In genomic region chr3:86085001-86085400, GRCm38 (mm10) we compare ENCODE assay signal across 21 mouse cellular contexts. TPM values are rescaled to one million over a fixed set of nuclear protein-coding genes. Genes with fewer than 3 reads are reported as not detected.
DNase-seq lines count a peak whose midpoint lies in the region; ATAC-seq and TF ChIP-seq lines count a peak whose summit lies in the region.
"Had no signal": no experiment of that assay in that cellular context is flagged by ENCODE, and none has a peak within 500 bp of the region (broad histone marks: within the 10 kb centered on the region; RNA-seq: fewer than 3 reads in every experiment).

No protein-coding gene starts in this region.

- no peak for DNase-seq in forebrain, postnatal 0 days
- peak; percentile 59 for DNase-seq in heart, embryonic 10.5 days (ENCODE audit: low spot score)
- no peak for DNase-seq in heart, adult 18-20 months
- peak; percentile 32 for DNase-seq in testis, postnatal 10 days (ENCODE audit: low spot score)
- DNase-seq in testis, postnatal 14 days (ENCODE audit: low spot score): no peak
- DNase-seq: adrenal gland, adult 2 months; adrenal gland, postnatal 10 days; adrenal gland, postnatal 25 days; B cell, adult 2 months; cerebellum, adult 11 months; cerebellum, adult 18-20 months; cerebellum, adult 8-10 months; cerebellum, adult 9-11 months; cerebellum, postnatal 36 days had no signal

- no peaks in the 10 kb centered on the region for H3K27me3 ChIP-seq in forebrain, postnatal 0 days (ENCODE audit: insufficient read depth, low read length)
- no peaks in the 10 kb centered on the region for H3K27me3 ChIP-seq in forebrain, embryonic 15.5 days
- H3K27me3 ChIP-seq in heart, embryonic 10.5 days (ENCODE audit: insufficient read depth, poor library complexity, severe bottlenecking): no peaks in the 10 kb centered on the region
- H3K27me3 ChIP-seq: CH12.LX; embryonic facial prominence, embryonic 12.5 days; forebrain, embryonic 13.5 days had no signal

- ATAC-seq in forebrain, postnatal 0 days: no peak
- ATAC-seq in forebrain, embryonic 15.5 days (replicated peaks): no peak
- ATAC-seq: CD4-positive, CD25-positive, alpha-beta regulatory T cell, adult 4 months; forebrain, embryonic 13.5 days; forebrain, embryonic 16.5 days had no signal

- no peak for TF ChIP-seq CTCF in forebrain, postnatal 0 days (IDR thresholded peaks at IDR 0.05; ENCODE audit: low read depth)

- 0 out of 2 replicates have a peak overlapping the region, but pooled peaks have one; percentile 9 for H3K27ac ChIP-seq in forebrain, postnatal 0 days (ENCODE audit: low read depth, low read length)
- no peak overlapping the region for H3K27ac ChIP-seq in forebrain, embryonic 15.5 days (replicated peaks)
- H3K27ac ChIP-seq in heart, embryonic 10.5 days: no peak overlapping the region
- H3K27ac ChIP-seq: embryonic facial prominence, embryonic 10.5 days; embryonic facial prominence, embryonic 12.5 days; forebrain, embryonic 13.5 days had no signal

- H3K9ac ChIP-seq in forebrain, postnatal 0 days: no peak overlapping the region
- no peak overlapping the region for H3K9ac ChIP-seq in forebrain, embryonic 15.5 days (replicated peaks)
- H3K9ac ChIP-seq: embryonic facial prominence, embryonic 12.5 days; forebrain, embryonic 13.5 days had no signal

- no peaks in the 10 kb centered on the region for H3K4me1 ChIP-seq in forebrain, postnatal 0 days (ENCODE audit: insufficient read depth)
- H3K4me1 ChIP-seq in forebrain, embryonic 15.5 days: no peaks in the 10 kb centered on the region
- 0 out of 2 replicates have a peak, but pooled peaks cover 2% of the 10 kb centered on the region for H3K4me1 ChIP-seq in heart, embryonic 10.5 days
- H3K4me1 ChIP-seq: embryonic facial prominence, embryonic 10.5 days; embryonic facial prominence, embryonic 12.5 days; forebrain, embryonic 13.5 days had no signal

- no peaks in the 10 kb centered on the region; the same call in 1 of the 2 replicates for H3K36me3 ChIP-seq in forebrain, postnatal 0 days (ENCODE audit: insufficient read depth)
- no peaks in the 10 kb centered on the region for H3K36me3 ChIP-seq in forebrain, embryonic 15.5 days
- H3K36me3 ChIP-seq in heart, embryonic 10.5 days: peaks cover 21% of the 10 kb centered on the region; the same call in 1 of the 2 replicates

- whole genome bisulfite sequencing in forebrain, postnatal 0 days: 95% methylated on average over 19 of the region's 19 CpGs
- 96% methylated on average over 19 of the region's 19 CpGs for WGBS in forebrain, embryonic 15.5 days
- 91% methylated on average over 19 of the region's 19 CpGs for WGBS in heart, embryonic 10.5 days

- H3K4me2 ChIP-seq in forebrain, postnatal 0 days (ENCODE audit: low read depth): no peak overlapping the region
- no peak overlapping the region for H3K4me2 ChIP-seq in forebrain, embryonic 15.5 days (replicated peaks)
- H3K4me2 ChIP-seq: embryonic facial prominence, embryonic 12.5 days; forebrain, embryonic 13.5 days had no signal

- H3K9me3 ChIP-seq in forebrain, postnatal 0 days (ENCODE audit: low read length): no peaks in the 10 kb centered on the region
- H3K9me3 ChIP-seq in forebrain, embryonic 15.5 days: no peaks in the 10 kb centered on the region
- H3K9me3 ChIP-seq in heart, embryonic 10.5 days: no peaks in the 10 kb centered on the region
- H3K9me3 ChIP-seq: embryonic facial prominence, embryonic 10.5 days; embryonic facial prominence, embryonic 12.5 days; forebrain, embryonic 13.5 days had no signal

- H3K4me3 ChIP-seq in forebrain, postnatal 0 days (ENCODE audit: low read depth, low read length): no peak overlapping the region
- H3K4me3 ChIP-seq in forebrain, embryonic 15.5 days: no peak overlapping the region
- H3K4me3 ChIP-seq in heart, embryonic 10.5 days: no peak overlapping the region
- H3K4me3 ChIP-seq: embryonic facial prominence, embryonic 10.5 days; embryonic facial prominence, embryonic 12.5 days; forebrain, embryonic 13.5 days had no signal

RNA-seq across cellular contexts. Expression of gene Rps3a1, which starts 57.5 kb away (rescaled TPM):
- 996 and 1,231 TPM in 2 replicates for total RNA-seq in forebrain, postnatal 0 days (2014; rRNA removed)
- polyA plus RNA-seq in forebrain, postnatal 0 days (2015; fragmentation: Nextera tagmentation; extraction: Ambion mirVana): 709 and 888 TPM in 2 replicates
- polyA plus RNA-seq in forebrain, embryonic 15.5 days (2015; fragmentation: Nextera tagmentation; extraction: Ambion mirVana): 707 and 713 TPM in 2 replicates
- 903 and 1,025 TPM in 2 replicates for polyA plus RNA-seq in heart, embryonic 10.5 days (2016; fragmentation: Nextera tagmentation; extraction: Ambion mirVana)
- 100 to 1,000 TPM; 535 to 579 TPM for total RNA-seq in heart, adult 18-20 months (2021)

Comparison
In these comparisons a context has a peak if more than half of its experiments do, and no peak if none do; other contexts are left out.
1. DNase-seq: peak in heart, embryonic 10.5 days (single experiment) and testis, postnatal 10 days (single experiment); none in forebrain, postnatal 0 days (single experiment), heart, adult 18-20 months (0 of 2) and testis, postnatal 14 days (single experiment).